Mouse (Mus musculus) naive thymus-derived CD4-positive, alpha-beta T cell, adult 5 months (primary cell): ENCODE results near the gene Serpini1. TPM values are rescaled to one million over a fixed set of nuclear protein-coding genes. Genes with fewer than 3 reads are reported as not detected.

ENCODE experiments used
- polyA plus RNA-seq: library from polyadenylated mRNA; unstranded; fragments of 100-300 nt; shearing (Covaris generic); gene quantifications from one replicate; pipeline ENCODE4 v1.2.1, GENCODE M21; 2017

Gene Serpini1
- polyA plus RNA-seq = 19.8 TPM

DNA sequence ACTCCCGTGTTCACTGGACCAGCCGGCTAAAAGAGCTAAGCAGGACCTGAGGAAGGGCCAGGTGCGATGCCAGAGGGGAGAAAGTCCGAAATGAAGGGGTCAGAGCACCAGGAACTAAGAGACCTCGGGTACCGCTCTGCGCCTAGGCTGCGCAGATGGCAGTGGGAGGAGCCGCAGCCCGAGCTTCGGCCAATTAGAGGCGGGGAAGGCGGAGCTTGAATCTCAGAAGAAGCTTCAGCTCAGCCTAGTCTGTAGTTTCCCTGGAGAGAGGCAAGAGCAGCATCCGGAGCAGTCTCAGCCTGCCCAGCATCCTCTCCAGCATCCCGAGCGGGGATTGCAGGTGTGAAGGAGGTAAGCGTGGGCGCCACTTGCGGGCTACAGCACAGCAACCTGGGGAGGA, at the start of gene Serpini1:
TSS of gene Serpini1 (plus strand) at position 256 of the 400 bp plus-strand sequence.

DNA sequence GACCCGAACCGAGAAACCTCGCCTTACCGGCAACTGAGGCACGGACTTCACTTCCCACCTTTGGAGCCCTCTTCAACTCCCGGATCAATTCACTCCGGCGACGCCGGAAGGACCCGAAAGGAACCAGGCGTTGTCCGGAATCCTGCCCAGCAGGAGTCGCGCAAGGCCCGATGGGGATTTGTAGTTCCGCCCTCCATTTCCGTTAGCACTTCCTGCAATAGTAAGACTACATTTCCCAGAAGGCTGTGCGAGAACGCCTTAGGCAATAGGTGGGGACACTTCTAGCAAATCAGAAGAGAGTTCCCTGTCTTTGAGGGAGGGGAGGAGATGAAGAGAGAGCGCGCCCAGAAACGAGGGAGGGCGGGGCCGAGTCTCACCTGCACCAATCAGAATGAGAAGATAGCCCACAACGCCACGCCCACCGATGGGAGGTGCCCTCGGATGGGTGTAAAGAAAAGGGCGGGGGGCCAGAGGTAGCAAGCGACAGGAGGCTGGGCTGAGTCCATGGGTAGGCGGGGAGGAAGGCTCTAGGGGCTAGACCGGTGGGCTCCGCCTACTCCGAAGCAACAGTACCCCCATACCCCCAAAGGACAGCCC, 554 bp upstream of the Serpini1 start, which contains the start of gene Pdcd10:
TSS of gene Pdcd10 (minus strand) at position 162 of the 597 bp plus-strand sequence.

Other genes starting within 250 kb of the Serpini1 start
- not detected for gene Wdr49, start 75.4 kb upstream of the Serpini1 start, polyA plus RNA-seq
- 205 TPM for gene Pdcd10, start 691 bp upstream of the Serpini1 start, polyA plus RNA-seq
- not detected for gene Gm29133, start 190.7 kb downstream of the Serpini1 start, polyA plus RNA-seq